Mouse (Mus musculus): ENCODE measurements around the gene Sergef. TPM values are rescaled to one million over a fixed set of nuclear protein-coding genes. Genes with fewer than 3 reads are reported as not detected.

The Sergef gene
- polyA plus RNA-seq, 1 experiment: 44.9 TPM

DNA sequence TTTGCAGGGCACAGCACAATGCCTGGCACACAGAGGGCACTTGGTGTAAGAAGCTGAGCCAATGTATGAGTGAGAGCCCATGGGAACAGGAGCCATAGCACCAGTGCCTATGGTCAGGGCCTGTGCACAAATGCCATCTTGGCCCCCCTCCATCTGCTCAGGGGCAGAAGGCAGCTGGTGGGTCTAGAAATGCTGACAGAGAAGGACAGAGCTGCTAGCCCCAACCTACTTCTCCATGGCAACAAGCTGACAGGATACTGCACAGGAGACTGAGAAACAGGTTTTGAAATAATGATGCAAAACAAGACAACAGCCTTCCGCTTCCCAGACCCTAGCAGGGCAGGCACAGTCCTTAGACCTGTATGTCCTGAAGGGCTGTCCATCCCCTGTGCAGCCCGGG, 180.4 kb downstream of the Sergef start:
- peaks cover 4% of the 10 kb centered on the region for H3K4me1 ChIP-seq (ENCODE audit: control insufficient read depth, insufficient read depth, low read length)
- H3K27ac ChIP-seq (ENCODE audit: insufficient read depth, low read length): no peak overlapping the region
- TF ChIP-seq POLR2A (IDR thresholded peaks at IDR 0.05; ENCODE audit: extremely low read depth, insufficient read depth, low read length): no peak
- no peak for TF ChIP-seq CTCF (IDR thresholded peaks at IDR 0.05; ENCODE audit: extremely low read depth, insufficient read depth, low read length)
- no peak overlapping the region for H3K4me3 ChIP-seq (ENCODE audit: insufficient read depth, low read length)

DNA sequence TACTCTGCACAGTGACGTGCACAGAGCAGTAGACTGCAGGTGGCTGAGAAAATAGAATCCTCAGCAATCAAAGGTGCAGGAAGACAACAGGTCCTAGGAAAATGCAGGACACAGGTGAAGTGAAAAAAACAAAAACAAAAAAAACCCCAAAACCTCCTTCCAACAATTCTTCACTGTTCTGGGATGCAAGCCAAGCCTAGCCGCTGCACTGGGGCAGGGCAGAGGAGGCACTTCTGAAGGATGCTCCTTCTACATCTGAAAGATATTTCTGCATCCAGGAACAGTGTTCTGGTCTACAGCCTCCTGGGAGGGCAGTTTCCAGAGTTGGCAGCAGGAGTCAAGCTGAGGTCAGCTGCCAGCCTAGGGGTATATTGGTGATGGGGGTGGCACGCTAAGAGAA, 181.7 kb downstream of the Sergef start:
- Histone ChIP-seq H3K4me1 (ENCODE audit: control insufficient read depth, insufficient read depth, low read length) (peaks cover 4% of the 10 kb centered on the region; the same call in 1 of the 2 replicates), H3K4me3 (ENCODE audit: insufficient read depth, low read length) (no peak overlapping the region), H3K27ac (ENCODE audit: insufficient read depth, low read length) (no peak overlapping the region)
- TF ChIP-seq POLR2A (IDR thresholded peaks at IDR 0.05; ENCODE audit: extremely low read depth, insufficient read depth, low read length) (no peak), CTCF (IDR thresholded peaks at IDR 0.05; ENCODE audit: extremely low read depth, insufficient read depth, low read length) (no peak)

DNA sequence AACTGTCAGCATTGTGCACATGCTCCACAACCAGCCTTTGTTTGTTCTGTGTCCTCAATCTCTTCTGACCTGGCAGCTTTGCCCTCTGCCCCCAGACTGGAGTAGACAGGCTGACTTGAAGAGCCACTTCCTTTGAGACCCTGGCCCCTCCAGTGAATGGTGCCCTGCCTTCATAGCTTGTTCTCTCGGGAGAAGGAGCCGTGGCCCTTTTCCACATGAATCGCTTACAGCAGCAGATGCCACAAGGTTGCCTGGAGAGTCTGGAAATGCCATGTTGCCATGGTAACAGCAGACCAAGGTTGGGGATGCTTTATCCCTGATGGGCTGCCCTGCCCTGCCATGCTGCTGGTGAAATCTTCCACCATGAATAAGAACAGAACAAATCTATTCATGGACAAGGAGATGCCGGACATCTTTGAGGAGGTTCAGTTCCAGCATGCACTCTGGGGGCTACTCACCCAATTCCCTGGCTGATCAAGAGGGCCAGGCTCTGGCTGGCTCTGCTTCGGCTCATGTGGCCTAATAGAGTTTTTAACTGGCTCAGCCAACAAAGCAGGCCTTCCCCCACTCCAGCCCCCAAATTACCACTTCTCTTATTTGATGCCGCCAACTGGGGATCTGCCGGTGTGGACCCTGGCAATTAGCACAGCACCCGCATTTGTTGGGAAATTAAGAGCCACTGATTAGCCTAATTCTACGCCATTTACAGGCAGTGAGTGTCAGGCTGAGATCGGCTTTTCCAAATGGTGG, 185.5 kb downstream of the Sergef start:
- Histone ChIP-seq H3K4me3 (ENCODE audit: insufficient read depth, low read length) (no peak overlapping the region), H3K4me1 (ENCODE audit: control insufficient read depth, insufficient read depth, low read length) (peaks cover 3% of the 10 kb centered on the region; the same call in 1 of the 2 replicates), H3K27ac (ENCODE audit: insufficient read depth, low read length) (no peak overlapping the region)
- TF ChIP-seq CTCF (IDR thresholded peaks at IDR 0.05; ENCODE audit: extremely low read depth, insufficient read depth, low read length): no peak
- TF ChIP-seq POLR2A (IDR thresholded peaks at IDR 0.05; ENCODE audit: extremely low read depth, insufficient read depth, low read length): no peak

DNA sequence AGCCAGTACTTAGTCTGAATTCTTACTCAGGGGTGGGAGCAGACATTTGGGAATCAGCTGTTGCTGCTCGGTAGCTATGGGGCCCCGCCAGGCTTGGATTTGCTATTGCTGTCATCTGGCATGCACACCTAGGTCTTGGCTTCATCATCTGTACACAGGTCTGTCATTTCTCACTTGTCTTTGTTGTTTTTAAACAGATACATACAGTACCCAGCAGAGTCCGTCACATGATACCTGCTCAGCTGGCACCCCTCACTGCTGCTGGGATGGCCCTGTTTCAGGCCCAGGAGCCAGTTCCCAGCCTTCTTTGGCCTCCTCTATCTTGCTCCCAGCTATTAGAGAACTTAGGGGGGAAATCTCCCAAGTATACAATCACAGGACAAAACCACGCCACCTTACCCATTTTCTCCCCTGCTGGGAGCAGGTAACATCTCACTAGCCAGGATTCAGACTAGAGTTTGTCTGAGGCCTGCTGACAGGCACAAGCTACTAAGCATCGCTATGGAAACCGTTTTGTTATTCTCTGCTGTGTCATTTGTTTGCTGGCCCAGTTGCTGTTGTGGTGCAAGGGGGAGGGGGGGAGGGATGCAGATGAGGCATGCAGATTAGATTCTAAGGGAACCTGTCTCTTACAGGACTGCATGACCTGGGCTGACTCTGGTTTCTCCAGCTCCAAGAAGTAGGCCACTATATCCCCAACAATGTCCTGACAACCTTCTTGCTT, 190.5 kb downstream of the Sergef start:
- Histone ChIP-seq H3K27ac (ENCODE audit: insufficient read depth, low read length) (no peak overlapping the region), H3K4me3 (ENCODE audit: insufficient read depth, low read length) (no peak overlapping the region), H3K4me1 (ENCODE audit: control insufficient read depth, insufficient read depth, low read length) (peaks cover 3% of the 10 kb centered on the region; the same call in 1 of the 2 replicates)
- no peak for TF ChIP-seq CTCF (IDR thresholded peaks at IDR 0.05; ENCODE audit: extremely low read depth, insufficient read depth, low read length)
- TF ChIP-seq POLR2A (IDR thresholded peaks at IDR 0.05; ENCODE audit: extremely low read depth, insufficient read depth, low read length): no peak

DNA sequence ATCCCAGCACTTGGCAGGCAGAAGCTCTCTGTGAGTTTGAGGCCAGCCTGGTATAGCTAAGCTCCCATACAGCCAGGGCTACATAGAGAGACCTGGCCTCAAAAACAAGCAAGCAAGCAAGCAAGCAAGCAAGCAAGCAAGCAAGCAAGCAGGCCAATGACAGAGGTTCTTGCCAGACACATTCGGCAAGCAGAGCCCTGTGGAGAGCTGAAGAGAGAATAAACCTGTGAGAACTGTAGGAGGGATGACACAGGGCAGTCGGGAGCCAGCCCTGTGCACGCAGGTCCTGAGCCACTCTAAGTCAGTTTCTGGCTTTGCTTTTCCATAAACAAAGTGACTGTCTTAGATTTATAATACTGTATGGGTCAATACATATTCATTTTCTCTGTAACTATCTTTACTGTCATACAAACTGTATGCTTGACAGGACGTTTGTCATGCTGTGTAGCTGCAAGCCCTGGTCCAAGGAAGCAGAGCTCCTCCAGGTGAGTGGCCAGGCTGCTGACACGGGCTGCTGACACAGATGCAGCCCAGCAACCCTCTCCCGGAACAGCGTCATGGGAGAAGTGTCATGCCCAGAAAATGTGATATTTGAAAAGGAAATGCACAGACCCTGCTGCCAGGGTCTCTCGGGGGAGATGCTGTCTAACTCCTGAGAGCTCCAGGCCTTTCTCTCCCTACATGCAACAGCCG, 192.0 kb downstream of the Sergef start:
- no peak for TF ChIP-seq CTCF (IDR thresholded peaks at IDR 0.05; ENCODE audit: extremely low read depth, insufficient read depth, low read length)
- Histone ChIP-seq H3K4me1 (ENCODE audit: control insufficient read depth, insufficient read depth, low read length) (no peaks in the 10 kb centered on the region), H3K4me3 (ENCODE audit: insufficient read depth, low read length) (no peak overlapping the region), H3K27ac (ENCODE audit: insufficient read depth, low read length) (no peak overlapping the region)

DNA sequence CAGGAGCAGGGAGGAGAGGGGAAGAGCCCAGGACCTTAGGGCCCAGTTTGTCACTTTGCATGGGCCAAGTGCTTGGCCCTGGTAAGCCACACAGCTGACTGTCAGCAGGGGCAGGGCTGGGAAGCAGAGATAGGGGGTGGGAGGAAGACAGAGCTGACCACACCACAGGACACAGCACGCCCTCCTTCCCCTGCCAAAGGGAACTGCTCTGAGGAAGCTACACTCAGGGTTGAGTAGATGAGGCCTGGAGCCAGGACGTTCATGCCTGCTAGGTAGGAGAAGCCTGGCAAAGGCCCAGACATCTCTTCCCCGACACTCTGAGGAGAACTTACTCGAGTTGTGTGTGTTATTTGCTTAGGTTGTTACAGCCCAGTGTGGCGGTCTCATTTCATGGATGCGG, 193.7 kb downstream of the Sergef start:
- Histone ChIP-seq H3K4me1 (ENCODE audit: control insufficient read depth, insufficient read depth, low read length) (no peaks in the 10 kb centered on the region), H3K4me3 (ENCODE audit: insufficient read depth, low read length) (no peak overlapping the region), H3K27ac (ENCODE audit: insufficient read depth, low read length) (no peak overlapping the region)
- TF ChIP-seq CTCF (IDR thresholded peaks at IDR 0.05; ENCODE audit: extremely low read depth, insufficient read depth, low read length) (no peak), POLR2A (IDR thresholded peaks at IDR 0.05; ENCODE audit: extremely low read depth, insufficient read depth, low read length) (no peak)

DNA sequence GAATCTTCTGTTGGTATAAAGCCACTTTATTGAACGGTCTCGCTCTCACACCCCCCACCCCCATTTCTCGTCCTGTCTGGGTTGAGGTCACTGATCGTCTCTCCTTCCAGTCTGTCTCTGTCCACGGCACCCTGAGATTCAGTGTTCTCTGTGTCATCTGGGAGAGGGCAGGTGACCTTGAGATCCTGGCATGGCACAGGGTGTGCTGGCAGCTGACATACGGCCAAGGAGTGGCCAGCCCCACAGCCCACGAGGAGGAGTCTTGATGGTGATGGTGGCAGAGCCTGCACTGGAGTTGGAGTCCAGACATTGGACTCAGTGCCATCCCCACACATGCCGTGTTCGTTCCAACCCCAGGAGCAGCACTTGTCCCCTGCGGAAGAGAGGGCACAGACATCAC, 196.4 kb downstream of the Sergef start:
- Histone ChIP-seq H3K4me1 (ENCODE audit: control insufficient read depth, insufficient read depth, low read length) (peaks cover 3% of the 10 kb centered on the region), H3K27ac (ENCODE audit: insufficient read depth, low read length) (no peak overlapping the region), H3K4me3 (ENCODE audit: insufficient read depth, low read length) (no peak overlapping the region)
- TF ChIP-seq CTCF (IDR thresholded peaks at IDR 0.05; ENCODE audit: extremely low read depth, insufficient read depth, low read length): no peak

DNA sequence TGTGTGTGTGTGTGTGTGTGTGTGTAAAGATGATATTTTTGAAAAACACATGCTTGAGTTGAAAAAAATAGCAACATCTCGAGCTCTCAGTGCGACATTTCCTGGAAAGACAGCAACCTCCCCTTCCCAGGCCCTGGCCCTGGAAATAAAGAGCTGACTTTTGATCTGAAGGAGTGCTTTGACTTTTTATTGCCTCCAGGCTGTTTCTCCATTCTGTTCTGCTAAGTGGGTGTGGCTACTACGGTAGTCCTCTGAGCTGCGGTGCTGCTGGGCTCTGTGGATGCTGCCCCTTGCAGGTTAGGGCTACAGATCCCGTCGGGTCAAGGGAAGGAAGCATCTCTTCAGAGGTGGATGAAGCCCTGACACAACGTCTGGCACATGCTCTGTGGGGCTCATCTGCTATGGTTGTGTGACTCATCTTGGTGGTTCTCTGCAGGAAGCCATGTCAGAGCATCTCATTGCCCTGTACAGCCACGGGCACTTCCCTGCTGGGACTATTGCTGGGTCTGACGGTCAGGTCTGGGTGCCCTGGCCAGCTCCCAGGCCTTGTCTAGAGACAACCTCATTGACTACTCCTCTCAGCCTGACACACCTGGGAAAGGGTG, 201.0 kb downstream of the Sergef start:
- Histone ChIP-seq H3K27ac (ENCODE audit: insufficient read depth, low read length) (no peak overlapping the region), H3K4me1 (ENCODE audit: control insufficient read depth, insufficient read depth, low read length) (peaks cover 3% of the 10 kb centered on the region), H3K4me3 (ENCODE audit: insufficient read depth, low read length) (no peak overlapping the region)
- TF ChIP-seq POLR2A (IDR thresholded peaks at IDR 0.05; ENCODE audit: extremely low read depth, insufficient read depth, low read length) (no peak), CTCF (IDR thresholded peaks at IDR 0.05; ENCODE audit: extremely low read depth, insufficient read depth, low read length) (no peak)

DNA sequence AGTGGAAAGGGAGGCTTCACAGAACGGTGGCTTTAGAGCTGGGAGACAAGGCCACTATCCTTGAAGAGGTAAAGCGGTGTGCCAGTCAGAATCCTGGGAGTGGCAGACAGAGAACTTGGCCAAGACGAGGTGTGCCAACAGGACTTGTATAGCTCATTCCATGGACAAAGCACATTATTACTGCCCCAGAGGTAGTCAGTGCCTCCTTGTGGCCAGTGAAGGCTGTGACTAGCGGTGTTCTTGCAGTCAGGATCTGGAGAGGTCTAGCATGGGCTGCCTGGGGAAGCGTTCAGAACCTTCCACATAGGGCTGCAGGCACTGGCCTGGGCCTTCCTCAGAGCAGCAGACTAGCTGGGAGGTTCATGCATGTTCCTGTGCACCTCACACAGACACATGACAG, 203.8 kb downstream of the Sergef start:
- H3K4me3 ChIP-seq (ENCODE audit: insufficient read depth, low read length): no peak overlapping the region
- TF ChIP-seq CTCF (IDR thresholded peaks at IDR 0.05; ENCODE audit: extremely low read depth, insufficient read depth, low read length) (no peak), POLR2A (IDR thresholded peaks at IDR 0.05; ENCODE audit: extremely low read depth, insufficient read depth, low read length) (no peak)
- peaks cover 3% of the 10 kb centered on the region for H3K4me1 ChIP-seq (ENCODE audit: control insufficient read depth, insufficient read depth, low read length)
- no peak overlapping the region for H3K27ac ChIP-seq (ENCODE audit: insufficient read depth, low read length)
